Mouse (Mus musculus): Measurements from ENCODE around the gene Olfr51.
"Not testable (repeated sequence)": the region's sequence is repeated elsewhere in the genome, so short reads cannot be mapped to it uniquely, and the experiment has no call there.

Olfr51 gene
- long read RNA-seq, experiment 1: 0 reads
- long read RNA-seq, experiment 2: 0 reads

GRCm38 (mm10) chr11:51003296-51003695 lies at the start of gene Olfr51:
Gene Olfr51 (plus strand): TSS chr11:51003596.
- intact Hi-C loops (cut with DNase I): no loop called here

DNA sequence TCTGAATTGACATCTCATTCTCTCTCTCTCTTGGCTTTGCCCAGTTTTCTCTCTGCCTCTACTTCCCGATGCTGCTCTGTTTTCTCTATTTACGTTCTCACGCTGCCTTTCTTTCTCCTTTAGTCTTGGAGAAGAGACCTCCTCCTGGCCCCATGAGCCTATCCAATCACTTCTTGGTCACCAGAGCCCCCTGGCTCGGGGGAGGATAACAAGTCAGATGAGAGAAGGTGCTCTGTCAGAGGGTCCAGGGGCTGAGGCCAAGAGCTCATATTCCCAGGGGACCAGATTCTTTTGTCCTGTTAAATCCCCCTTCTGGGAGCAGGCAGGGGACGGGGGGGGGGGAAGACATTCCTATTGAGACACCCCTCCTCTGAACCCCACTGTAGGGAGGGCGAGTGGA lies 49.7 kb upstream of the Olfr51 start, which contains the start of gene Prop1:
Gene Prop1 (minus strand): TSS at position 101 of the 400 bp plus-strand sequence.
- intact Hi-C loops (cut with DNase I): no loop called here

- intact Hi-C loops (cut with DNase I): no loop called here
Measured at GRCm38 (mm10) chr11:50964886-50965285, 38.5 kb upstream of the Olfr51 start.

DNA sequence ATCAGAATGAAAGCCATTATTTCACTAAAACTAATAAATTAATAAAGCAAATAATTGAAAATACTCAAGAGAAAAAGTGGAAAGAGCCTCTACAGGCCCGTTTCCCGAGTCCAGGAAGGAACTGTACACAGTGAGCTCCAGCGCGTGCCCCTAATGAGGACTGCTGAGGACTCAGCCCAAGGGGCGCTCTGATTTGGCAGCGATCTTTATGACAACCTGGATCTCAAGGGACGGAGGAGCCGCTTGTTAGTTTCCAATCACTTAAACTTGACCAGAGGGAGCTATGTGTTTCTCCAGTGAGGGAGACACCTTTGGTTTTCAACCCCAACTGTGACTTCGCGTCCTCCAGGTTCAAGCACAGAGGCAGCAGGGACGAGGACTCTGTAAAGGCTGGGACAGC lies 37.2 kb upstream of the Olfr51 start, which contains the start of gene Olfr1378:
Gene Olfr1378 (plus strand): TSS at position 301 of the 400 bp plus-strand sequence.
- intact Hi-C loops (cut with DNase I): no loop called here

DNA sequence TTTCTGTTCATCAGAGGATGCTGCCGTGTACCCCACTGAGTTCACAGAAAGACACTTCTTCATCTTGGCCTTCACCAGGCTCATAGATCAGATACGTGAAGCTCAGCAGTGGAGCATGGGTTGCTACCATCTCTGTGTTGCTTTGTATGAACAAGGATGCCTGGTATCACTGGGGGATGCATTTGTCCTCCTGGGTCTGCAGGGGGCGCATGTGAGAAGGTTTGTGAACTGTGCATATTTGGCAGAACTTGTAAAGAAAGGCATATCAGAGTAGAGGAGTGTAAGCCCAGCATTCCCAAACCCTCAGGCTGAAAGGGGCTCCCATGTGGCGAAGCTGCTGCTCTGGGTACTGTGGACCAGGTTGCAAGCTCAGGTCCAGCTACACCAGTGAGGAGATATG lies 26.2 kb upstream of the Olfr51 start:
- intact Hi-C loops (cut with DNase I): loop anchor here (5.0 kb wide), 1 partner anchor 55 kb away; no protein-coding TSS in a partner anchor

DNA sequence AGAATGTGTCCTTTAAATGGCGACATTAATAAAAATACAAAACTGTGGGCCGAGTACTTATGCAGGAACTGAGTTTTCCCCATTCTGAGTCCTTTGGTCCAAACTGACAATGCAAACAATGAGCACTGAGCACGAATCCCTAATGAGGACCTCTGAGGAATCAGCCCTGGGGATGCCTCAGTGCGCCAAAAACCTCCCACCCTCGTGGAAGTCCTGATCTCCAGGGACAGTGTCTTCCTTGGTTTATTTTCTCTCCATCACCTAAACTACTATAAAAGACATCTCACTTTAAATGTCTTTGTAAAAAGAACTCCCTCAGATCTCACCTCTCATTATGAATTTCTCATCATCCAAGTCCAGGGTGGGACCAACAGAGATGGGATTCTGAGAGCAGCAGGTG lies 21.7 kb upstream of the Olfr51 start, which contains the start of gene Olfr1377:
Gene Olfr1377 (plus strand): TSS at position 301 of the 400 bp plus-strand sequence.
- intact Hi-C loops (cut with DNase I): no loop called here

DNA sequence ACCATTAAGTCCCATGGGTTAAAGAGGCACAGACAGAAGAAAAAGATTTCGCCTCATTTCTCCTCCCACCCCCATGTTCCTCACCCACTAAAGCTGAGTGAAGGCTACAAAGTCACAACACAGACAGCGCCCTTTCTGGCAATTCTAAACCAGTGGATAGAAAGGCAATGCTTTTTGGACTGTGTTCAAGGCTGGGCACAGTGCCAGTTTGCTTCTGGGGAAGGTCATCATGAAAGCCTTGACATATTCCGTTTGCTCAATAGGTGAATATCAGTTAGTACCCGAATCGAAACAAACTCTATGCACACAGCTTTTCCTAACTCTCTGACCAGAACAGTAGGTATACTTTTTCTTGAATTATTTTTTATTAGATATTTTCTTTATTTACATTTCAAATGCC lies 8.4 kb downstream of the Olfr51 start:
- intact Hi-C loops (cut with DNase I): no loop called here

- intact Hi-C loops (cut with DNase I): no loop called here
Measured at GRCm38 (mm10) chr11:51013936-51014335, 10.5 kb downstream of the Olfr51 start, which contains the start of gene Olfr54. Gene Olfr54 (plus strand): TSS chr11:51014236.

DNA sequence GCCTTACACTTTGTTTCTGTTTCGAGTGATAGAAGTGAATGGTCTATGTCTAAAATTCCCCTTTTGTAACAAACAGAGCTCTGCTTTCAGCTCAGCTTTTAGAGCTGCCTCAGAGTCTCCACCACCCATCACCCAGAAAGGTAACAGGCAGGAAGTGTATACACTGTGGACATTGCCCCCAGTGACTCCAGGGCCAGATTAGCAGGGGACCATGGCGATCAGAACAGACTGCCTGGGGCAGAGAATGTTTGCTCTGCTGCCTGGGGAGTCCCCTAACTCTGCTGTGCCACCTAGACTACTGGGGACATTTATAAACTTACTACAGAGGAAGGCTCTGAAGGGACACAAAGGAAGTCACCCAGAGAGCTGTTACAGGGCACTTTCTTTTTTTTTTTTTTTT lies 12.9 kb downstream of the Olfr51 start:
- intact Hi-C loops (cut with DNase I): no loop called here

- intact Hi-C loops (cut with DNase I): not testable (repeated sequence)
Measured at GRCm38 (mm10) chr11:51026811-51027210, 23.4 kb downstream of the Olfr51 start.

GRCm38 (mm10) chr11:51029381-51029780 lies 26.0 kb downstream of the Olfr51 start:
- intact Hi-C loops (cut with DNase I): not testable (repeated sequence)

GRCm38 (mm10) chr11:51030225-51030624 lies 26.8 kb downstream of the Olfr51 start:
- intact Hi-C loops (cut with DNase I): loop anchor here (5.0 kb wide), 1 partner anchor 53 kb away; no protein-coding TSS in a partner anchor

GRCm38 (mm10) chr11:51032851-51033250 lies 29.5 kb downstream of the Olfr51 start:
- intact Hi-C loops (cut with DNase I): loop anchor here (1.0 to 5.0 kb wide), 2 partner anchors 56 to 93 kb away; no protein-coding TSS in a partner anchor

DNA sequence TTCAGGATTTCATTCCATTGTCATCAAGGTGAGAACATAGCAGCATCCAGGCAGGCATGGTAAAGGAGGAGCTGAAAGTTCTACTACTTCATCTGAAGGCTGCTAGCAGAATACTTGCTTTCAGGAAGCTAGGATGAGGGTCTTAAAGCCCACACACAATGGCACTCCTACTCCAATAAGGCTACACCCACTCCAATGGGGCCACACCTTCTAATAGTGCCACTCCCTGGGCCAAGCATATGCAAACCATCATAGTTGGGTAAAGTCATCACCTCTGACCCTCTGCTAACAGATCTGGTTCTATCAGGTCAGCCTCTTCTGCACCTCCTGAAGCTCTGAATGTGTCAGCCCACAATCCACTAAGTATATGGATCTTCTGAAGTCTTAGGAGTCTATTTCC lies 30.7 kb downstream of the Olfr51 start:
- intact Hi-C loops (cut with DNase I): loop anchor here (5.0 kb wide), 1 partner anchor 57 kb away; no protein-coding TSS in a partner anchor

- intact Hi-C loops (cut with DNase I): no loop called here
Measured at GRCm38 (mm10) chr11:51035951-51036350, 32.6 kb downstream of the Olfr51 start.

- intact Hi-C loops (cut with DNase I): not testable (repeated sequence)
Measured at GRCm38 (mm10) chr11:51044776-51045175, 41.4 kb downstream of the Olfr51 start.

DNA sequence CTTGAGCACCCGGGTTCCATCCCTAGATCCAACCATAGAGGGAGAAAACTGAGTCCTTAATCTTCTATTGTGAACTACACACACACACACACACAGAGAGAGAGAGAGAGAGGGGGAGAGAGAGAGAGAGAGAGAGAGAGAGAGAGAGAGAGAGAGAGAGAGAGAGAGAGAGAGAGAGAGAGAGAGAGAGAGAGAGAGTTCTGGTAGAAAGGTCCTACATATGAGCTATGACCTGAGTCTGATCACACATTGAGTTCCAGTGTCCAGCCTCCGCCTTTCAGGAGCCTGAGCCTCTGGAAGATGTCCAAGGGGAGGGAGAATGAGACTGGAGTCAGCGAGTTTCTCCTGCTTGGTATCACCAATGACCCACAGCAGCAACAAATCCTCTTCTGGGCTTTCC lies 44.4 kb downstream of the Olfr51 start, which contains the start of gene Olfr1375:
Gene Olfr1375 (plus strand): TSS at position 301 of the 400 bp plus-strand sequence.
- intact Hi-C loops (cut with DNase I): not testable (repeated sequence)

DNA sequence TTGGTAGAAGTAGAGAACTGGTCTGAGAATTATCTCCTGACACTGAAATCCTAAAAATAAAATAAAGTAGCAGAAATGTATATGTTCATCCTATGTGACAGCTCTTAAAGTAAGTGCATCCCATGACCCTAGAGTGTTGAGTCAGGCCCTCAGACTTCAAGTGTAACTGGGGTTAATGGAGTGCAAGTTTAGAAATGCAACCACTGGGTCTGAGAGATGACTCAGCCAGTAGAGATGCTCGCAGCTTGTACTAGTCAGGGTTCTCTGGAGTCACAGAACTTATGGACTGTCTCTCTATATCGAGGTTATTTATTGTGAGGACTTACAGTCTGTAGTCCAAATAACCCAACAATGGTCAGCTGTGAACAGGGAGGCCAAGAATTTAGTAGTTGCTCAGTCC lies 48.3 kb downstream of the Olfr51 start:
- intact Hi-C loops (cut with DNase I): loop anchor here (2.0 to 10.0 kb wide), 2 partner anchors 111 to 227 kb away; partner anchors contain the start of gene Zfp354c

DNA sequence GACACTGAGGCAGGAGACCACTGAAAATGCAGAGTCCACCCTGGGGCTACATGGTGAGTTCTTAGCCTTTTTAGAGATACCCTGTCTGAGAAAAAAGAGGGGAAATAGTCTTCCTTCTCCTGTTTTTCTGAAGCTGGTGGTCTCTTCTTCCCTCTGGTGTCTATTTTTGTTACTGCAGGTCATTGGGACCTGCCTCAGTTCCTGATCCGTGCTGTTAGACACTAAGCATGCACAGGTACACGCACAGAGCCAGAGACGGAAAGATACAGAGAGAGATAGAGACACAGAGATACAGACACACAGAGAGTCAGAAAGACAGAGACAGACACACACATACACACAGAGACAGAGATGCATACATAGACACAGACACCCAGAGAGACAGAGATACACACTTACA lies 49.8 kb downstream of the Olfr51 start:
- intact Hi-C loops (cut with DNase I): loop anchor here (2.0 to 10.0 kb wide), 2 partner anchors 112 to 228 kb away; partner anchors contain the start of gene Zfp354c

- intact Hi-C loops (cut with DNase I): loop anchor here (10.0 kb wide), 1 partner anchor 234 kb away; the partner anchor contains the start of gene Zfp354c
Measured at GRCm38 (mm10) chr11:51059151-51059571, 55.8 kb downstream of the Olfr51 start, which contains the start of gene Zfp354a. Gene Zfp354a (plus strand): TSS chr11:51059257.

Measured in adrenal gland (tissue).